Mouse (Mus musculus) naive thymus-derived CD4-positive, alpha-beta T cell, adult 2 months (primary cell): ENCODE data around the gene Rnf13.

Experiments used
- DNase-seq: peaks from one replicate; pipeline ENCODE4 v3.0.0-alpha.2; 2011; ENCODE audit warnings: low read depth

The Rnf13 gene

DNA sequence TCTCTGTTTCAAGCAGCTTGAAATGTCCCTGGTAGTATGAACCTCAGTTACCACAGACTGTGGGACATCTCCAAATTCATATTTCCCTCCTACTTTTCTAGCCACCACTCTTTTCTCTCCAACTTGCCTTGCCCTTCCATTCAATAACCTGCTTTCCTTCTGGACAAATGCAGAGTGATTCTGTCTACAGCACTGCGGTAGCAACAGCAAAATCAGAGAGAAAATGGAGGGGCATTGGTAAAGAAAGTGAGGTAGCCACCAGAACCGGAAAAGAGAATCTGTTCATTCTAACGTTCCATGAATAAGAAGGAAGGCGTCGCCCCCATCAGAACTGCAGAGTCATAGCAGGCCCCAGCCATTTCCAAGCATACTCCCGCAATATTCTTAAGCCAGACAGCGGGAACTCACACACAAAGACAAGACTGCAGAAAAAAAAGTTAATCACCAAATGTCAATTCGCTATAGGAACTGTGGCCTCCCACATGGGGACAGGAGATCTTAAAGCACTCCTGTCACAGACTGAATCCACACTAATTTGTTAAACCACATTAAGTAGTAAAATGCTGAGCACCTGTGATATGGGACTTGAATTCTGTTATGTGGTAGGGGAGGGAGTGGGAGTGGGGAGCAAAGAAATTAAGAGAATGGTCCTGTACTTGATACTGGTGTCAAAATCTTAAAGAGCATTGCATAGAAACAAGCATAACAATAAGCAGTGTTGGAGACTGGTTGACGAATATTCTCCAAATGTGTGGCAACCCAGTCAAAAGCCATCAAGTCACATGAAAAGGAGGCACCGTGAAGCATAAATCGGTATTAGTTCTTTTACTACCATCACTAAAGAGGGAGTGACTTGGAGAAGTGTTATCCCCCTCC, 110.2 kb downstream of the Rnf13 start:
- no peak for DNase-seq

DNA sequence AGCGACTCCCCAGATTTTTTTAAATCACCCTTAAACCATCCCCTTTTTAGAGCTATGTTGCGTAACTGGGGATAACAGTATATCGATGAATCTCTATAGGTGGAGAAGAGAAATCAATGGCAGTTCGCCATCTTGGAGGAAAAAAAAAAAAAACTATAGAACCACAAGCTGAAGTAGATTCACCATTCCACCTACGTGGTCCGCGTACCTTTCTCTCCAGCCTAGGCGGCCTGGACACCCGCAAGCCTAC, 110.7 kb downstream of the Rnf13 start:
- no peak for DNase-seq

DNA sequence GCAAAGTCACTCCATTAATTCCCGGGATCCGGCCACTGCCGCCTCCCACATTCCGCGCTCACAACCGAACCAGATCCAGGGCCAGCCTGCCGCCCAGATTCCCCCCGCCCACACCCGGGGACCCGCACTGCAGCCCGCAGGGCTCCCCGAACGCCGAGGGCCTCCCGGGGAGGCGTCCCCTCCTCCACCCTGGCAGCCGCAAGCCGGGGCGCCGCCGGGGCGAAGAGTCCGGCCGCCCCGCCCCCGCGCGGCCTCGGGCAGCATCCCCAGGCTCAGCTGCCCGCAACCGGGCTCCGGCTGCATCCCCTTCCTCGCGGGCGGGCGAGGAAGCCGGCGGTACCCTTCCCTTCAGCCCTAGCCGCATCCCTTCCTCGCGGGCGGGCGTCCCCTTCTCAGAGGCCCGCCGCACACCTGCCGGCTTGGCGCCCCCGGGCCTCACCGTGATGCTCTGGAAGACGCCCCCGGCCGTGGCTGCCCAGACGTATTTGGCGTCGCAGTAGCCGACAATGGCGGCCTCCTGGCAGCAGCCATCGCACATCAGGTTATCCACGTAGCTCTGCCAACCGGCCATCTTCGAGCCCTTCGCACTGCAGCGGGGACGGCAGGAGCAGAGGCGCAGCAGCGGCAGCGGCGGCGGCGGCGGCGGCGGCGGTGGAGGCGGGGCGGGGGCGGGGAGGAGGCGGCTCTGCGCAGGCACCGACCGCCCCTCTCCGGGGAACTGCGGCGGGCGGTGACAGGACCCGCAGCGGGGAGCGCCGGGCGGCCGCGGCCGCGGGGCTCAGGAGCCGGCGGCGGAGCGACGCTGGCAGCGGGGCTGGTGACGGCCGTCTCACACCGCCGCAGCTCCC, 111.3 kb downstream of the Rnf13 start:
- DNase-seq, result peak; percentile 73

DNA sequence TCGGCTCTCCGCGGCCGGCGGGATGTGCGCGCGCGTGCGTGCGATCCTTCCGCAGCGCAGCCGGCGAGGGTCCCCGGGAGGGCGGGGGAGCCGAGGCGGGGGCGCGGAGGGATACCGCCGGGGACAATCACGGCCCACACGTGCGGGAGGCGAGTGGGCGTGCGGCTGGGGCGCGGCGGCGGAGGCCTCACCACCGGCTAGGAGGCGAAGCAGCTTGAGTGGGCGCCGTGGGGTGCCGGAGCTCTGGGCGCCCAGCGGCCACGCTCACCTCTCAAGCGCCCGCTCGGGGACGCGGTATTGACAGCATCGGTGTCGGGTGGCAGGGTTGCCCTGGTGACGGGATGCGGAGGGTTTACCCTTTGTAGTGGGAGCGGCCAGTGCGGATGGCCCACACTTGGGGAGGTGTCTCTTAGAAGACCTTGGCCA, 111.9 kb downstream of the Rnf13 start, which contains the start of gene Pfn2:
TSS of gene Pfn2 (minus strand) at position 320 of the 426 bp plus-strand sequence.
- no peak for DNase-seq

DNA sequence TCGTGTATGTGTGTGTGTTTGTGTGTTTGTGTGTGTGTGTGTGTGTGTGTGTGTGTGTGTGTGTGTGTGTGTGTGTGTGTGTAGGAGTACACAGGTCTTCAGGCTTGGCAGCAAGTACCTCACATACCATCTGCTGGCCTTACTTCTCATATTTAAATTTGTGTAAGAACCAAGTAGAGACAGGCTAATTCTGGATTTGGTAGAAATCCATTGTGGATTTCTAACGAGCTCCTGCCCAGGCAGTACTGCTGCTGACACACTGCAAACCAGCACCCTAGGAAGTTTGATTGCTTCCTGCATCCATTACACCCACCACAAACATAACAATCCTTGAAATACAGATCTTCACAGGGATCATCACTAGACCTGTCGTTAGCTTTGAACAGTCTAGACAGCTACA, 147.1 kb downstream of the Rnf13 start:
- DNase-seq, result no peak
